Mouse (Mus musculus) neural tube, embryonic 13.5 days (tissue): ENCODE results near the gene Hus1. TPM values are rescaled to one million over a fixed set of nuclear protein-coding genes. Genes with fewer than 3 reads are reported as not detected.
A peak's percentile ranks its signal among the peaks of the same experiment; 100 is the strongest.

Experiments used
- ATAC-seq: fragments of 200-750 bp; cut with Nextera tagmentation; 2 replicates; pipeline ENCODE4 v1.8.0; 2017; ENCODE audit warnings: low read depth, mild to moderate bottlenecking, moderate TSS enrichment, moderate library complexity
- H3K27ac ChIP-seq: fragments of 300-500 bp; sonication (generic); replicated peaks from 2 replicates; pipeline ENCODE4 v1.5.1; 2015; ENCODE audit warnings: moderate library complexity, mild to moderate bottlenecking, inconsistent platforms
- H3K27me3 ChIP-seq: fragments of 300-500 bp; sonication (generic); 2 replicates; pipeline ENCODE4 v1.6.1; 2015; ENCODE audit warnings: mild to moderate bottlenecking, inconsistent platforms
- H3K36me3 ChIP-seq: fragments of 300-500 bp; sonication (generic); 2 replicates; pipeline ENCODE4 v1.6.1; 2015; ENCODE audit warnings: mild to moderate bottlenecking, inconsistent platforms
- H3K4me1 ChIP-seq: fragments of 300-500 bp; sonication (generic); replicated peaks from 2 replicates; pipeline ENCODE4 v1.6.1; 2015; ENCODE audit warnings: inconsistent platforms
- H3K4me2 ChIP-seq: fragments of 300-500 bp; sonication (generic); 2 replicates; pipeline ENCODE4 v1.6.1; 2015; ENCODE audit warnings: inconsistent platforms, mild to moderate bottlenecking, moderate library complexity
- H3K4me3 ChIP-seq: fragments of 300-500 bp; sonication (generic); 2 replicates; pipeline ENCODE4 v1.5.1; 2015; ENCODE audit warnings: mild to moderate bottlenecking, inconsistent platforms
- H3K9ac ChIP-seq: fragments of 300-500 bp; sonication (generic); 2 replicates; pipeline ENCODE4 v1.6.1; 2015; ENCODE audit warnings: moderate library complexity, mild to moderate bottlenecking, inconsistent platforms
- H3K9me3 ChIP-seq: fragments of 300-500 bp; sonication (generic); 2 replicates; pipeline ENCODE4 v1.6.1; 2016; ENCODE audit warnings: inconsistent platforms
- WGBS: fragments of 180-500 bp; shearing (Covaris S2); methylation state at CpG from one replicate; pipeline ENCODE4 v1.1.7; 2015; 5-methylcytosine and 5-hydroxymethylcytosine counted together
- polyA plus RNA-seq: library from polyadenylated mRNA; unstranded; fragments of >200 nt; fragmentation: Nextera tagmentation; extraction: Ambion mirVana; gene quantifications from 2 replicates; pipeline ENCODE4 v1.2.1, GENCODE M21; 2015

Gene Hus1
- polyA plus RNA-seq, 1 experiment from 2014 or later: 9.9 TPM

DNA sequence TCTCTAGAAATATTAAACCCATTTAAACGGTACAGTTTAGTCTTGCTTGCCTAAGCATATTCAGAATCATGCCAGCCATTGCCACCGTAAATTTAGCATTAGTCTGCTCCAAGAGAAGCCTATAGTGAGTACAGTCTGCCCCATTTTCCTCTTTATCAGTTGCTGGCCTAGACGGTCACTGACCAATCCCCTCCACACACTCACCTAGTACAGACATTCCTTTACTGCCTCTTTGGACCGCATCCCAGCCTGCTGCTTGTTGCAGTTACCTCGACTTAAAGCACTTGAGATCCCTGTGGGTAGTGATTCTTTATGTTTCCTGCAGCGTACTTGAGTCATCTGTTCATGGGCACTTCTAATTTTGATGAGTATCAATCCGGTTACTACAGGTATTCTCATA, 13.8 kb upstream of the Hus1 start:
- ATAC-seq: no peak
- 80% methylated on average over 7 of the region's 7 CpGs for WGBS
- Histone ChIP-seq H3K4me2 (no peak overlapping the region), H3K36me3 (no peaks in the 10 kb centered on the region), H3K4me3 (no peak overlapping the region), H3K9me3 (no peaks in the 10 kb centered on the region), H3K9ac (no peak overlapping the region), H3K4me1 (no peaks in the 10 kb centered on the region), H3K27me3 (no peaks in the 10 kb centered on the region), H3K27ac (no peak overlapping the region)

- WGBS: 95% methylated on average over 5 of the region's 5 CpGs
- ATAC-seq: no peak
- no peaks in the 10 kb centered on the region for H3K36me3 ChIP-seq
- no peak overlapping the region for H3K27ac ChIP-seq
- H3K4me2 ChIP-seq: no peak overlapping the region
- no peaks in the 10 kb centered on the region for H3K4me1 ChIP-seq
- H3K27me3 ChIP-seq: no peaks in the 10 kb centered on the region; the same call in 1 of the 2 replicates
- no peaks in the 10 kb centered on the region for H3K9me3 ChIP-seq
- no peak overlapping the region for H3K4me3 ChIP-seq
- no peak overlapping the region for H3K9ac ChIP-seq
These were observed 9.2 kb upstream of the Hus1 start for GRCm38 (mm10) chr11:9020207-9020606.

GRCm38 (mm10) chr11:9018491-9019267, 7.7 kb upstream of the Hus1 start:
- 80% methylated on average over 6 of the region's 6 CpGs for WGBS
- H3K4me1 ChIP-seq: no peaks in the 10 kb centered on the region
- no peak for ATAC-seq

DNA sequence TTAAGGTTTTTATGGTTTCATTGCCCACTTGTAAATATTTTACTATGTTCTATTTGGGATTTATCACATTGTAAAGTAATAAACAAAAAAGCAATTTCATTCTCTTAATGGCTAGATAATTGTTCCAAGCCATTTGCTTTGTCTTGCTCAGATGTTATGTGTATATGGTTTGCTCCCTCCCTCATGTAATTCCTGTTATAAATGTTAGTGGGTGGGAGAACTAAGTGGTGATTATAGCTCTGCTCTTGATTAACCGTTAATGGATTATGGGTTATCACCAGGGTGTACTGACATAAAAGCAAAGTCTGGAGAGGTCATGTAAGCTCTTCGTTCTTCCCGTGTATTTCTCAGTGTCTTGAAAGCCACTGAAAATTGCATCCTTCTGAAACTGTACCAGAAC, 3.7 kb upstream of the Hus1 start:
- peaks cover 8% of the 10 kb centered on the region for H3K4me1 ChIP-seq
- peak; percentile 58 for ATAC-seq
- no peaks in the 10 kb centered on the region; the same call in 1 of the 2 replicates for H3K27me3 ChIP-seq
- WGBS: 23% methylated on average over 3 of the region's 3 CpGs
- no peak overlapping the region for H3K4me2 ChIP-seq
- H3K36me3 ChIP-seq: no peaks in the 10 kb centered on the region
- H3K4me3 ChIP-seq: no peak overlapping the region
- H3K27ac ChIP-seq: no peak overlapping the region
- no peak overlapping the region for H3K9ac ChIP-seq
- no peaks in the 10 kb centered on the region for H3K9me3 ChIP-seq

More at GRCm38 (mm10) chr11:9018491-9019267, 7.7 kb upstream of the Hus1 start:
- Histone ChIP-seq H3K27ac (no peak overlapping the region), H3K36me3 (no peaks in the 10 kb centered on the region), H3K9ac (no peak overlapping the region), H3K9me3 (no peaks in the 10 kb centered on the region), H3K4me2 (no peak overlapping the region), H3K27me3 (no peaks in the 10 kb centered on the region; the same call in 1 of the 2 replicates), H3K4me3 (no peak overlapping the region)

- H3K9me3 ChIP-seq: no peaks in the 10 kb centered on the region
- peak overlapping the region; percentile 76 for H3K4me2 ChIP-seq
- peak; percentile 19; the same call in 1 of the 2 replicates for ATAC-seq
- H3K27me3 ChIP-seq: no peaks in the 10 kb centered on the region; the same call in 1 of the 2 replicates
- peaks cover 15% of the 10 kb centered on the region for H3K4me1 ChIP-seq
- H3K4me3 ChIP-seq: peak overlapping the region; percentile 73
- H3K9ac ChIP-seq: peak overlapping the region; percentile 81
- no peak overlapping the region for H3K27ac ChIP-seq
- WGBS: 0% methylated on average over 3 of the region's 3 CpGs
- peaks cover 5% of the 10 kb centered on the region; the same call in 1 of the 2 replicates for H3K36me3 ChIP-seq
These were observed 357 bp upstream of the Hus1 start for GRCm38 (mm10) chr11:9011348-9011747.

- peak; percentile 44; the same call in 1 of the 2 replicates for ATAC-seq
- H3K4me1 ChIP-seq: peaks cover 15% of the 10 kb centered on the region
- peak overlapping the region; percentile 76 for H3K4me2 ChIP-seq
- H3K4me3 ChIP-seq: peak overlapping the region; percentile 73
- WGBS: under 1% methylated on average over 7 of the region's 7 CpGs
- H3K9ac ChIP-seq: peak overlapping the region; percentile 81
- peak overlapping the region; percentile 86 for H3K27ac ChIP-seq
- H3K36me3 ChIP-seq: peaks cover 9% of the 10 kb centered on the region
- H3K27me3 ChIP-seq: no peaks in the 10 kb centered on the region; the same call in 1 of the 2 replicates
- no peaks in the 10 kb centered on the region for H3K9me3 ChIP-seq
These were observed 575 bp downstream of the Hus1 start for GRCm38 (mm10) chr11:9010416-9010815.

- ATAC-seq: no peak
- Histone ChIP-seq H3K27ac (no peak overlapping the region), H3K27me3 (no peaks in the 10 kb centered on the region; the same call in 1 of the 2 replicates), H3K4me3 (no peak overlapping the region), H3K9ac (no peak overlapping the region), H3K4me2 (no peak overlapping the region), H3K9me3 (no peaks in the 10 kb centered on the region), H3K36me3 (peaks cover 23% of the 10 kb centered on the region), H3K4me1 (peaks cover 15% of the 10 kb centered on the region)
- 95% methylated on average over 5 of the region's 5 CpGs for WGBS
These were observed 2.2 kb downstream of the Hus1 start for GRCm38 (mm10) chr11:9008761-9009160.

DNA sequence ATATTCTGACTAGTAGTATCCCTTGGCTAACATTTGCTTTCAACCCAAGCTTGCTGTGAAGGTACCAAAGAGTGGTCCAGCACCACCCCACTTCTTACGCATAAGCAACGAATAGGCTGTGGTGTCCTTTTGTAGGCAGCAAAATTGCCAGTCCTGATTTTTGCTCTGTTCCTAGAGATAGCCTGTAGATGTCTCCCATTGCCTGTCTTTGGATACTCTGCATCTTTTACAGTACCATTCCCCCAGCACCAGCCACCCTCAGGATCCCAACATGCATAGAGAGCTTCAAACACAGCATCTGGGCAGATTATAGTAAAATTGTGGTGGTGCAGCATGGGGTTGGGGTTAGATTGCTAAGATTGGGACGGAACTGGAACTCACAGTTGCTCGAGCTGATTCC, 22.9 kb downstream of the Hus1 start:
- H3K4me2 ChIP-seq: no peak overlapping the region
- H3K27ac ChIP-seq: no peak overlapping the region
- no peak for ATAC-seq
- H3K27me3 ChIP-seq: 0 out of 2 replicates have a peak, but pooled peaks cover 3% of the 10 kb centered on the region
- H3K36me3 ChIP-seq: peaks cover 24% of the 10 kb centered on the region
- H3K4me1 ChIP-seq: no peaks in the 10 kb centered on the region; the same call in none of the 2 replicates
- no peak overlapping the region for H3K9ac ChIP-seq
- 81% methylated on average over 4 of the region's 4 CpGs for WGBS
- H3K4me3 ChIP-seq: no peak overlapping the region
- no peaks in the 10 kb centered on the region for H3K9me3 ChIP-seq

DNA sequence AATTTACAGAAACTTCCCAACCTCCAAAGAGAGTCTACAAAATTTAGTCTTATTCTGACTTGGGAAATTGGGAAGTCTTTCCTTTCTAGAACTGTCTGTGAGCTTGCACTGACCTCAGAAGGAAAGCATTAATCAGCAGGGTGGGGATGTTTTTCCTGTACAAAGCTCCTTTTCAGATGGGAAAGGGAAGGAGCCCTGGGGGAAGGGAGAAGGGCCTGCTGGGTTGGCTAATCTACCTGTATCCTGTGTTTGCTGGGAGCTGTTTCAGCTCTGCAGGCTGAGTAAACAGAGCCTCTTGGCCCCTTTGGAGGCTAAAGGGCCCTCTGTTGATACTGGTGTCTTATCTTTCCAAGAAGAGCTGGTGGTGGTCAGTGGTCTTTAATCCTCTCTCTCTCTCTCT, 24.9 kb downstream of the Hus1 start:
- Histone ChIP-seq H3K4me3 (no peak overlapping the region), H3K27me3 (0 out of 2 replicates have a peak, but pooled peaks cover 3% of the 10 kb centered on the region), H3K9ac (no peak overlapping the region), H3K4me2 (no peak overlapping the region), H3K27ac (no peak overlapping the region), H3K9me3 (no peaks in the 10 kb centered on the region), H3K36me3 (peaks cover 6% of the 10 kb centered on the region), H3K4me1 (no peaks in the 10 kb centered on the region; the same call in none of the 2 replicates)
- ATAC-seq: no peak

GRCm38 (mm10) chr11:8983237-8983861, 27.6 kb downstream of the Hus1 start:
- peak; percentile 46 for ATAC-seq

DNA sequence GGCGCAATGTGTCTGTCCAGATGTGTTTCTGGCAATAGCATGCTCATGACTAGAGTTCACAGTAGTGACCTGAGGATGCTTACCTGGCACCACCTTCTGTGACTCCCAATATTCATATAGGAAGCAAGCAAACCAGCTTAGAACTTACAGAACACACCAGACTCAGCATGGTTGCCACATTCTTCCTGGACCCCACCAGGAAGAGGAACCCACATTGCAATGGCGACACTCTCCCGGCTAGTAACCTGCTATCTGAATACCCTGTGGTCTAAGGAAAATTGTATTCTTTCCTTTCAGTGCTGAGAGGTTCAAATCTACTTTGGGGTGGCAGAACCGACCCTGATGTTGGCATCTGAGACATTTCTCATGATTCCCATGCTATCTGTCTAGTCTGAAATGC, 32.8 kb downstream of the Hus1 start:
- H3K4me1 ChIP-seq: peaks cover 10% of the 10 kb centered on the region; the same call in 1 of the 2 replicates
- no peak overlapping the region for H3K4me3 ChIP-seq
- no peaks in the 10 kb centered on the region for H3K36me3 ChIP-seq
- no peak overlapping the region for H3K27ac ChIP-seq
- ATAC-seq: no peak
- H3K4me2 ChIP-seq: no peak overlapping the region
- H3K9ac ChIP-seq: no peak overlapping the region
- no peaks in the 10 kb centered on the region for H3K27me3 ChIP-seq
- WGBS: 86% methylated on average over 4 of the region's 4 CpGs
- H3K9me3 ChIP-seq: no peaks in the 10 kb centered on the region

More at GRCm38 (mm10) chr11:8983237-8983861, 27.6 kb downstream of the Hus1 start:
- no peak overlapping the region for H3K9ac ChIP-seq
- 47% methylated on average over 6 of the region's 6 CpGs for WGBS
- H3K4me1 ChIP-seq: no peaks in the 10 kb centered on the region; the same call in none of the 2 replicates
- H3K27me3 ChIP-seq: 0 out of 2 replicates have a peak, but pooled peaks cover 3% of the 10 kb centered on the region
- no peak overlapping the region for H3K4me2 ChIP-seq
- no peaks in the 10 kb centered on the region for H3K36me3 ChIP-seq
- no peaks in the 10 kb centered on the region for H3K9me3 ChIP-seq
- H3K27ac ChIP-seq: no peak overlapping the region
- H3K4me3 ChIP-seq: no peak overlapping the region

GRCm38 (mm10) chr11:8973166-8973565, 37.8 kb downstream of the Hus1 start, which contains the start of gene Pkd1l1:
Gene Pkd1l1 (minus strand): TSS chr11:8973266.
- no peak for ATAC-seq
- no peak within 1 kb of the TSS for H3K4me2 ChIP-seq
- WGBS: 53% methylated on average over 3 of the region's 3 CpGs
- H3K9me3 ChIP-seq: no peaks in the 10 kb centered on the region
- H3K27ac ChIP-seq: no peak within 1 kb of the TSS
- H3K9ac ChIP-seq: no peak within 1 kb of the TSS
- no peak within 1 kb of the TSS for H3K4me3 ChIP-seq
- H3K4me1 ChIP-seq: peaks cover 10% of the 10 kb centered on the region; the same call in 1 of the 2 replicates
- H3K36me3 ChIP-seq: no peaks in the 10 kb centered on the region
- H3K27me3 ChIP-seq: no peaks in the 10 kb centered on the region
